Comparison of ENCODE assay signal across 12 mouse cellular contexts in the genomic region with DNA sequence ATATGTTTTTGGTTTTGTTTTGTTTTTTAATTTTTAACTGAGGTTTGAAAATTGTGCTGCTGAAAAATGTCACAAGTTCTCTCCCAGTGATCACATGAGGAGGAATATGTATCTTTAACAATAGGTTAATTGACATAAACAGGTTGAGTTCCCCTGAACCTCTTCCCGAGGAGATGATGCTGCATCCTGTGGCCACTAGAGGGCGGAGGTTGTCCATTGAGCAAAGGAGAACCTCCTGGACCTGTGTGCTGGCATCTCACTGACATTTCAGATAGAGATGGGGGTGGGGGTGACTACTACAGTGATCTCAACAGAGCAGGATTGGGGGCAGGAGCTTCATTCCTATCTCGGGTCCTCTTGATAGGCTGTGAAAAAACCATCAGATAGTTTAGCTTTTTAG. TPM values are rescaled to one million over a fixed set of nuclear protein-coding genes. Genes with fewer than 3 reads are reported as not detected.
DNase-seq lines count a peak whose midpoint lies in the region; ATAC-seq lines count a peak whose summit lies in the region.
"Had no signal": no experiment of that assay in that cellular context is flagged by ENCODE, and none has a peak within 500 bp of the region (broad histone marks: within the 10 kb centered on the region; RNA-seq: fewer than 3 reads in every experiment).

No protein-coding gene starts in this region.

- intact Hi-C loops in heart, postnatal 25 days (cut with DNase I), result no loop called here

- no peak overlapping the region for H3K27ac ChIP-seq in kidney, embryonic 15.5 days
- no peak overlapping the region for H3K27ac ChIP-seq in midbrain, embryonic 16.5 days (ENCODE audit: low read length)
- H3K27ac ChIP-seq in midbrain, embryonic 11.5 days (ENCODE audit: low read depth, low read length), result no peak overlapping the region
- H3K27ac ChIP-seq: midbrain, embryonic 12.5 days; stomach, embryonic 15.5 days had no signal

- H3K9me3 ChIP-seq in kidney, embryonic 15.5 days (replicated peaks), result peaks cover 13% of the 10 kb centered on the region; the same call in 1 of the 2 replicates
- H3K9me3 ChIP-seq in midbrain, embryonic 16.5 days (replicated peaks; ENCODE audit: control insufficient read depth, low read length, poor library complexity, severe bottlenecking), result peaks cover 19% of the 10 kb centered on the region; the same call in 1 of the 2 replicates
- peaks cover 27% of the 10 kb centered on the region; the same call in 1 of the 2 replicates for H3K9me3 ChIP-seq in midbrain, embryonic 11.5 days (ENCODE audit: control insufficient read depth, low read length)
- H3K9me3 ChIP-seq: stomach, embryonic 15.5 days had no signal

- no peaks in the 10 kb centered on the region for H3K27me3 ChIP-seq in kidney, embryonic 15.5 days
- H3K27me3 ChIP-seq in midbrain, embryonic 16.5 days (ENCODE audit: control insufficient read depth, insufficient read depth, low read depth, low read length), result no peaks in the 10 kb centered on the region
- H3K27me3 ChIP-seq in midbrain, embryonic 11.5 days (ENCODE audit: control insufficient read depth, insufficient read depth, low read length), result no peaks in the 10 kb centered on the region
- H3K27me3 ChIP-seq: midbrain, embryonic 12.5 days; stomach, embryonic 15.5 days had no signal

- no peak for ATAC-seq in kidney, embryonic 15.5 days (replicated peaks; ENCODE audit: low FRiP score)
- no peak for ATAC-seq in midbrain, embryonic 16.5 days
- no peak for ATAC-seq in midbrain, embryonic 11.5 days (ENCODE audit: low FRiP score)

- H3K36me3 ChIP-seq in kidney, embryonic 15.5 days, result no peaks in the 10 kb centered on the region
- H3K36me3 ChIP-seq in midbrain, embryonic 16.5 days (ENCODE audit: control insufficient read depth, insufficient read depth, low read length), result no peaks in the 10 kb centered on the region
- H3K36me3 ChIP-seq in midbrain, embryonic 11.5 days (ENCODE audit: control insufficient read depth, insufficient read depth, low read length), result no peaks in the 10 kb centered on the region
- H3K36me3 ChIP-seq: midbrain, embryonic 12.5 days; stomach, embryonic 15.5 days had no signal

- H3K4me1 ChIP-seq in kidney, embryonic 15.5 days, result no peaks in the 10 kb centered on the region
- no peaks in the 10 kb centered on the region for H3K4me1 ChIP-seq in midbrain, embryonic 16.5 days (ENCODE audit: control insufficient read depth, insufficient read depth, low read length)
- H3K4me1 ChIP-seq in midbrain, embryonic 11.5 days (ENCODE audit: control insufficient read depth, insufficient read depth, low read length), result no peaks in the 10 kb centered on the region
- H3K4me1 ChIP-seq: midbrain, embryonic 12.5 days; stomach, embryonic 15.5 days had no signal

- H3K4me2 ChIP-seq in kidney, embryonic 15.5 days, result no peak overlapping the region
- H3K4me2 ChIP-seq in midbrain, embryonic 16.5 days (ENCODE audit: low read length), result no peak overlapping the region
- no peak overlapping the region for H3K4me2 ChIP-seq in midbrain, embryonic 11.5 days
- H3K4me2 ChIP-seq: midbrain, embryonic 12.5 days; stomach, embryonic 15.5 days had no signal

- 30% methylated on average over 3 of the region's 3 CpGs for WGBS in kidney, embryonic 15.5 days
- 44% methylated on average over 3 of the region's 3 CpGs for WGBS in midbrain, embryonic 16.5 days
- WGBS in midbrain, embryonic 11.5 days, result 32% methylated on average over 3 of the region's 3 CpGs

- DNase-seq in kidney, adult 8-10 months, result peak; percentile 2 to 33
- DNase-seq in ES-CJ7 (ENCODE audit: low read depth, low spot score), result peak; percentile 68
- peak; percentile 1 for DNase-seq in brain, adult 2 months (ENCODE audit: low read depth, low spot score)
- peak; percentile 10 for DNase-seq in lung, postnatal 36 days
- DNase-seq in midbrain, embryonic 11.5 days (ENCODE audit: low spot score, missing footprints), result no peak
- no peak for DNase-seq in heart, postnatal 25 days (ENCODE audit: low spot score)
- DNase-seq: cerebellum, postnatal 36 days had no signal

- no peak overlapping the region for H3K9ac ChIP-seq in kidney, embryonic 15.5 days
- no peak overlapping the region for H3K9ac ChIP-seq in midbrain, embryonic 16.5 days (ENCODE audit: low read depth, low read length)
- H3K9ac ChIP-seq in midbrain, embryonic 11.5 days (ENCODE audit: low read length), result no peak overlapping the region
- H3K9ac ChIP-seq: midbrain, embryonic 12.5 days; stomach, embryonic 15.5 days had no signal

- no peak overlapping the region for H3K4me3 ChIP-seq in kidney, embryonic 15.5 days (replicated peaks)
- no peak overlapping the region for H3K4me3 ChIP-seq in midbrain, embryonic 16.5 days (ENCODE audit: low read depth, low read length)
- H3K4me3 ChIP-seq in midbrain, embryonic 11.5 days (ENCODE audit: low read depth, low read length), result no peak overlapping the region
- H3K4me3 ChIP-seq: midbrain, embryonic 12.5 days; stomach, embryonic 15.5 days had no signal

RNA-seq across cellular contexts. Expression of gene 4933421I07Rik, which starts 2.7 kb away (rescaled TPM):
- polyA plus RNA-seq in kidney, embryonic 15.5 days (2015; fragmentation: Nextera tagmentation; extraction: Ambion mirVana), result not detected in 2 replicates
- not detected in 2 replicates for polyA plus RNA-seq in midbrain, embryonic 16.5 days (2015; fragmentation: Nextera tagmentation; extraction: Ambion mirVana)
- not detected in 2 replicates for polyA plus RNA-seq in midbrain, embryonic 11.5 days (2014; fragmentation: Nextera tagmentation; extraction: Ambion mirVana)
- not detected for total RNA-seq in heart, postnatal 25 days (2021)
- total RNA-seq: heart, postnatal 36 days had no signal
- polyA plus RNA-seq: midbrain, embryonic 12.5 days; stomach, embryonic 15.5 days had no signal

RNA-seq across cellular contexts. Expression of gene Zfp141, which starts 54.9 kb away (rescaled TPM):
- polyA plus RNA-seq in kidney, embryonic 15.5 days (2015; fragmentation: Nextera tagmentation; extraction: Ambion mirVana), result 10.2 and 11.6 TPM in 2 replicates
- 16.0 and 17.4 TPM in 2 replicates for polyA plus RNA-seq in midbrain, embryonic 16.5 days (2015; fragmentation: Nextera tagmentation; extraction: Ambion mirVana)
- 12.3 and 12.8 TPM in 2 replicates for polyA plus RNA-seq in midbrain, embryonic 11.5 days (2014; fragmentation: Nextera tagmentation; extraction: Ambion mirVana)
- 1 to 10 TPM; 4.3 to 5.0 TPM for total RNA-seq in heart, postnatal 25 days (2021)

Comparison
In these comparisons a context has a peak if more than half of its experiments do, and no peak if none do; other contexts are left out.
1. DNase-seq: peak in kidney, adult 8-10 months (2 of 2), ES-CJ7 (single experiment), brain, adult 2 months (single experiment) and lung, postnatal 36 days (single experiment); none in midbrain, embryonic 11.5 days (single experiment) and heart, postnatal 25 days (single experiment).